Mouse (Mus musculus): ENCODE results near the gene Ube2j1. TPM values are rescaled to one million over a fixed set of nuclear protein-coding genes. Genes with fewer than 3 reads are reported as not detected.
"Not testable (repeated sequence)": the region's sequence is repeated elsewhere in the genome, so short reads cannot be mapped to it uniquely, and the experiment has no call there.

Ube2j1 gene
- polyA plus RNA-seq, 1 experiment from 2014 or later = 55.8 TPM

DNA sequence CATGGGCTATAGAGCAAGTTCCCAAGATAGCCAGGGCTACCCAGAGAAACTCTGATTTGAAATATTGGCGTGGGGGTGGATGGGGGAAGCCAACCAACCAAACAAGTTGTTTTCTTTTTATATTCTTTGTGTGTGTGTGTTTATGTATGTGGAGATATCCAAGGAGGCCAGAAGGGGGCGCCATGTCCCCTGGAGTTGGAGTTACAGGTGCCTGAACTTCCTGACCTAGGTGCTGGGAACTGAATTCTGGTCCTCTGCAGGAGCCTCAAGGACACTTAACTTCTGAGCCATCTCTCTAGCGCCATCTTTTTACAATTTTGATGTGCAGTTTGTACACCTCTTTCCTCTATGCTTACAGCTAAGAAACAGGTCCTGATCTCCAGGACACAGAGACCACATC is 37.0 kb upstream of the Ube2j1 start:
- Histone ChIP-seq H3K4me1 (no peaks in the 10 kb centered on the region), H3K36me3 (peaks cover 7% of the 10 kb centered on the region; the same call in 1 of the 2 replicates), H3K27me3 (no peaks in the 10 kb centered on the region), H3K9ac (no peak overlapping the region), H3K4me2 (replicated peaks) (no peak overlapping the region), H3K4me3 (no peak overlapping the region), H3K9me3 (replicated peaks) (no peaks in the 10 kb centered on the region), H3K27ac (no peak overlapping the region)
- ATAC-seq (ENCODE audit: low FRiP score) = no peak
- WGBS = 61% methylated on average over 3 of the region's 3 CpGs

DNA sequence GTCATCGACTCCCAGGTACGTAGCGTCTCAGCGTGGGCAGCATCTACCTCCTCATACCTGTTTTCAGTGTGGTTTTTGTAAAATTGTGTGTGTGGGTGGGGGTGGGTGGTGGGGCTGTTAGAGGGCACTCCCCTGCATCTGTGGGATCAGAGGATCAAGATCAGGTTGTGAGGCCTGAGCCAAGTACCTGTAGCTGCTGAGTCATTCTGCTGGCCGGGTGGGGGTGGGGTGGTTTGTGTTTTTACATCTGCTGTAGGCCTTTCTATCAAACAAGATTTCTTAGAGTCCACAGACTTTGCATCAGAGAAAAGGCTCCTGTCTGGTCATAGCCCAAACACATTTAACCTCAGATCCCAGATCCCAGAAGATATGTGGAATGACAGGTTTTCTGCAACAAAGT is 35.1 kb upstream of the Ube2j1 start:
- H3K9ac ChIP-seq = no peak overlapping the region
- H3K4me2 ChIP-seq (replicated peaks) = no peak overlapping the region
- H3K4me3 ChIP-seq = no peak overlapping the region
- H3K36me3 ChIP-seq = peaks cover 7% of the 10 kb centered on the region; the same call in 1 of the 2 replicates
- no peaks in the 10 kb centered on the region for H3K27me3 ChIP-seq
- ATAC-seq (ENCODE audit: low FRiP score) = no peak
- H3K4me1 ChIP-seq = no peaks in the 10 kb centered on the region
- 95% methylated on average over 5 of the region's 5 CpGs for whole genome bisulfite sequencing
- no peak overlapping the region for H3K27ac ChIP-seq
- no peaks in the 10 kb centered on the region for H3K9me3 ChIP-seq (replicated peaks)

DNA sequence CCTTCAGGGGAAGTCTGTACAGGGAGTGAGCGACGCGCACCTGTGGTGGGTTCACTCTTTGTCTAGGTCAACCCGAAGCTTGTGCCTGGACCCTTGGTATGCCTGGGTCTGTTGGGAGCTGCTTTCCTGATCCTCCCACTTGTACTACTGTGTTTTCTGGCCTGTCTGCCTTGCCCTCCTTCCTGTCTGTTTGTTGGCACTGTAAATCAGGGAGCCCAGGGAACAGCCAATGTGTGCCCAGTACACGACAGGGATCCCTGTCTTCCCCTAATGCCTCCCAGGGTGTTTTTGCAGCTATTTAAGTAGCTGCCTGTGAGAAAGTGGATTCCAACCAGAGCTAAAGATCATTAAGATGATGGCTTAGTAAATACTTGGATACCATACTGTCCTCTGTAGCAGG is 33.6 kb upstream of the Ube2j1 start:
- WGBS = 88% methylated on average over 5 of the region's 5 CpGs
- no peak for ATAC-seq (ENCODE audit: low FRiP score)

DNA sequence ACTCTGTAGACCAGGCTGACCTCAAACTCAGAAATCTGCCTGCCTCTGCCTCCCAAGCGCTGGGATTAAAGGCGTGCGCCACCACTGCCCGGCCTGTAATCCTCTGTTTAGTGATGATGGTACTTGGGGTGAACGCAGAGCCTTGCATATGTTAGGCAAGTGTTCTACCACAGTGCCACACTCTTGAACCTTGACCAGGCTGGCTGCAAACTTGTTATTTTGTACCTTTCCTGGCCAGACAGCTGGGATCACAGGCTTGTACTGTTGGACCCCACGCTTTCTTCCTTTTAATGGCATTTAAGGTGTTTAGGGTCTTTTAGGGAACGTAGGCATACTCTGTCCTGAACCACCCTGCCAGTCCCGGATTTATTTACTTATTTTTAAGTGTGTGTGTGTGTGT is 32.2 kb upstream of the Ube2j1 start:
- H3K4me2 ChIP-seq (replicated peaks) = no peak overlapping the region
- peaks cover 7% of the 10 kb centered on the region; the same call in 1 of the 2 replicates for H3K36me3 ChIP-seq
- H3K4me3 ChIP-seq = no peak overlapping the region
- H3K4me1 ChIP-seq = no peaks in the 10 kb centered on the region
- ATAC-seq (ENCODE audit: low FRiP score) = no peak
- H3K9me3 ChIP-seq (replicated peaks) = no peaks in the 10 kb centered on the region
- no peak overlapping the region for H3K27ac ChIP-seq
- H3K9ac ChIP-seq = no peak overlapping the region
- 94% methylated on average over 8 of the region's 8 CpGs for WGBS
- H3K27me3 ChIP-seq = no peaks in the 10 kb centered on the region

More for the DNA sequence above, 33.6 kb upstream of the Ube2j1 start:
- H3K9ac ChIP-seq = no peak overlapping the region
- peaks cover 7% of the 10 kb centered on the region; the same call in 1 of the 2 replicates for H3K36me3 ChIP-seq
- no peak overlapping the region for H3K4me3 ChIP-seq
- H3K4me1 ChIP-seq = no peaks in the 10 kb centered on the region
- H3K9me3 ChIP-seq (replicated peaks) = no peaks in the 10 kb centered on the region
- no peak overlapping the region for H3K4me2 ChIP-seq (replicated peaks)
- no peaks in the 10 kb centered on the region for H3K27me3 ChIP-seq
- H3K27ac ChIP-seq = no peak overlapping the region

DNA sequence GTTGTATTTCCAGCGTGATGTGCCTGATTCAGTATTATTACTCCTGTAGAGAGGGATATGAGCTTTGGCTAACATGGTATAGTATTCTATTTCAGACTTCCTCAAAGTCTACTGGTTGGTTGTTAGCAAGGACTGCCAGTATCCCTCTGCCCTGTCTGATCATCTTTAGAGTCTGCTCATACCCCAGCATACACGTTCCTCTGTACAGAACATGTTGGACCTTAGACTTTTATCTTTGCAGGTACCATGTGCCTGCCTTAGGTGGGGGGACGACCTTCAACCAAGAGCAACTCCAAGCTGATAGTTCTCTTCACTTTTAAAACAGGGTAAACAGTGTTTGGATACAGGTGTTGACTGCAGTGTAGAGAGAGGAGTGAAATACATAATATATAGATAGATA is 29.1 kb upstream of the Ube2j1 start:
- no peak overlapping the region for H3K9ac ChIP-seq
- no peaks in the 10 kb centered on the region for H3K27me3 ChIP-seq
- H3K4me1 ChIP-seq = no peaks in the 10 kb centered on the region
- H3K36me3 ChIP-seq = peaks cover 18% of the 10 kb centered on the region
- ATAC-seq (ENCODE audit: low FRiP score) = no peak
- H3K27ac ChIP-seq = no peak overlapping the region
- 87% methylated on average over 3 of the region's 3 CpGs for WGBS
- no peak overlapping the region for H3K4me2 ChIP-seq (replicated peaks)
- no peaks in the 10 kb centered on the region for H3K9me3 ChIP-seq (replicated peaks)
- no peak overlapping the region for H3K4me3 ChIP-seq

DNA sequence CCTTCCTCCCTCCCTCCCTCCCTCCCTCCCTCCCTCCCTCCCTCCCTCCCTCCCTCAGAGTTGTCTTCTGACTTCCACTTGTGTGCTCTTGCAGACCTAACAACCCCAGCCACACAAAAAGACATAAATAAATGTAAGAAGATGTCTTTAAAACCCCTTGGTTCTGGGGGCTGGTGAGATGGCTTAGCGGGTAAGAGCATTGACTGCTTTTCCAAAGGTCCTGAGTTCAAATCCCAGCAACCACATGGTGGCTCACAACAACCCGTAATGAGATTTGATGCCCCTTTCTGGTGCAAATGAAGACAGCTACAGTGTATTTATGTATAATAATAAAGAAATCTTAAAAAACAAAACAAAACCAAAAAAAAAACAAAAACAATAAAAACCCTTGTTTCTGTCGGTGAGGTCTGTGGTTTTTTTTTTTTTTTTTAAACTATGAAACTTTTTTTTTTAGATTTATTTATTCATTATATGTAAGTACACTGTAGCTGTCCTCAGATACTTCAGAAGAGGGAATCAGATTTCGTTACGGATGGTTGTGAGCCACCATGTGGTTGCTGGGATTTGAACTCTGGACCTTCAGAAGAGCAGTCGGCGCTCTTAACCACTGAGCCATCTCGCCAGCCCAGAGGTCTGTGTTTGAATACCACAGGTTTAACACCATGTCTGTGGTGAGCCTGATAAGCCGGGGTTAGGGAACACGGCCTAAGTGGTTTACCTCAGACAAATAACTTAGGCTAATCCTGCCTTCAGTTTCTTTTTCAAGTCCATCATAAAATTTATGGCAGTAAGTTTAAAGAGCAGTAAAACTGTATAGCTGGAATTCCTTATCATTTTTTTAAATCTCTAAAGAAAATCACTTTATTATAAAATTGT is 25.4 kb upstream of the Ube2j1 start:
- ATAC-seq (ENCODE audit: low FRiP score); H3K27me3 ChIP-seq; H3K4me3 ChIP-seq; H3K9ac ChIP-seq; H3K4me2 ChIP-seq (replicated peaks); H3K9me3 ChIP-seq (replicated peaks); H3K27ac ChIP-seq; H3K4me1 ChIP-seq: not testable (repeated sequence)
- H3K36me3 ChIP-seq = peaks cover 25% of the 10 kb centered on the region
- WGBS = 95% methylated on average over 10 of the region's 10 CpGs

DNA sequence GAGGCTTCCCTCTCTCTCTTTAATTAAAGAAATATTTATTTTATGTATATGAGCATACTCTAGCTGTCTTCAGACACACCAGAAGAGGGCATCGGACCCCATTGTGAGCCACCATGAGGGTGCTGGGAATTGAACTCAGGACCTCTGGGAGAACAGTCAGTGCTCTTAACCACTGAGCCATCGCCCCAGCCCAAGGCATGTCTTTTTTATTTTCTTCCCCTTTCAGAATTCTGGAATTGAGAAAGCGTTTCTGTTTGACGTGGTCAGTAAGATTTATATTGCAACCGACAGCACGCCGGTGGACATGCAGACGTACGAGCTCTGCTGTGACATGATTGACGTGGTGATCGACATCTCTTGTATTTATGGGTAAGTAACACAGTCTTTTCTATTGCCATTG is 24.4 kb upstream of the Ube2j1 start:
- Histone ChIP-seq H3K9me3 (replicated peaks) (no peaks in the 10 kb centered on the region), H3K36me3 (peaks cover 25% of the 10 kb centered on the region), H3K27ac (no peak overlapping the region), H3K27me3 (no peaks in the 10 kb centered on the region), H3K9ac (no peak overlapping the region), H3K4me2 (replicated peaks) (no peak overlapping the region), H3K4me3 (no peak overlapping the region), H3K4me1 (no peaks in the 10 kb centered on the region)
- ATAC-seq (ENCODE audit: low FRiP score) = no peak
- 96% methylated on average over 11 of the region's 11 CpGs for WGBS

DNA sequence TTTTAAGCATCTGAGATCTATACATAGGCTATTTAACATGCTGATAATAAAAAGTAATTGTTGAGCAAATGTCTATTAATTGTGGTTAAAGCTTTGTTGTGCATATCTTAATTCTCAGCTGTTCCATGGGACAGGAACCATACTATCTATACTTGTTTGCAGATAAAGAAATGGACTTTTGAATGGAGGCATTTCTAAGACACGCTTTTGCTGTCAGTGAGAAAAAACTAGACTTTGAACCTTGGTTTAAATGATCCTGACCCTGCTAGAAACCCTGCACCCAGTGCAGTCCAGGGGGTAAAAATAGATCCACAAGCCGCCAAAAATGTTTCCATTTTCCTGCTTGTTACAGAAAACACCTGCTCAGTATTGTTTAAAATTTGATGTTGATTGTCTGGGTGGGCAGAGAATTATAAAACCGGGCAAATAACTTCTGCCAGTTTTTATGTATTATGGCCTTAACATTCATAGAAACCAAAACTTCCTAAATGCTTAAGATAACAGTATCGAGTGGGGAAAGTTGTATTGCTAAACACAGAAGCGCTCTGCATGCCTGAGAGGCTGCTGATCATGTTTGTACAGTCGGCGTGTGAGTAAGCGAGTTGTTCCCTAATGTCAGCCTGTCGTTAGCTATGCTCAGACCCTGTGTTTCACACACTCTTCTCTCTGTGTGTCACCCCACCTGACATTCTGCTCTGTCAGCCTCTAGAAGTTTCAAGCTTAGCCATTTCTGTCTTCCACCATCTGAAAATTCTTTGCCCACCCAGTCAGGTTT is 23.6 kb upstream of the Ube2j1 start:
- Histone ChIP-seq H3K27me3 (no peaks in the 10 kb centered on the region), H3K36me3 (peaks cover 25% of the 10 kb centered on the region), H3K4me3 (no peak overlapping the region), H3K4me1 (no peaks in the 10 kb centered on the region), H3K4me2 (replicated peaks) (no peak overlapping the region), H3K27ac (no peak overlapping the region), H3K9me3 (replicated peaks) (no peaks in the 10 kb centered on the region), H3K9ac (no peak overlapping the region)
- no peak for ATAC-seq (ENCODE audit: low FRiP score)
- WGBS = 94% methylated on average over 9 of the region's 9 CpGs

DNA sequence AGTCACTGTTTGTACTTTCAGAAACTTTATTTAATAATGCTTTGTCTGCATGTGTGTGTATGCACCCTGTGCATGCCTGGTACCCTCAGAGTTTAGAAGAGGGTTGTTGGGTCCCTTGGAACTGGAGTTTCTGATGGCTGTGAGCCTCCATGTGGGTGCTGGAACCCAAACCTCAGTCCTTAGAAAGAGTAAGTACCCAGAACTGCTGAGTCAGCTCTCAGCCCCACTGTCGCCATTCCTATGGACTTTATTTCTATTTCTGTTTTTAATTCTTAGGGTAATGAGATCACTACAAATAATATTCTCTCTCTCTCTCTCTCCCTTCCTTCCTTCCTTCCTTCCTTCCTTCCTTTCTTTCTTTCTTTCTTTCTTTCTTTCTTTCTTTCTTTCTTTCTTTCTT is 21.1 kb upstream of the Ube2j1 start:
- H3K27me3 ChIP-seq = no peaks in the 10 kb centered on the region
- 90% methylated on average over 1 of the region's 1 CpGs for WGBS
- H3K4me2 ChIP-seq (replicated peaks) = no peak overlapping the region
- H3K4me3 ChIP-seq = no peak overlapping the region
- H3K27ac ChIP-seq = no peak overlapping the region
- H3K9me3 ChIP-seq (replicated peaks) = no peaks in the 10 kb centered on the region
- H3K4me1 ChIP-seq = no peaks in the 10 kb centered on the region
- no peak for ATAC-seq (ENCODE audit: low FRiP score)
- H3K36me3 ChIP-seq = peaks cover 40% of the 10 kb centered on the region
- H3K9ac ChIP-seq = no peak overlapping the region

DNA sequence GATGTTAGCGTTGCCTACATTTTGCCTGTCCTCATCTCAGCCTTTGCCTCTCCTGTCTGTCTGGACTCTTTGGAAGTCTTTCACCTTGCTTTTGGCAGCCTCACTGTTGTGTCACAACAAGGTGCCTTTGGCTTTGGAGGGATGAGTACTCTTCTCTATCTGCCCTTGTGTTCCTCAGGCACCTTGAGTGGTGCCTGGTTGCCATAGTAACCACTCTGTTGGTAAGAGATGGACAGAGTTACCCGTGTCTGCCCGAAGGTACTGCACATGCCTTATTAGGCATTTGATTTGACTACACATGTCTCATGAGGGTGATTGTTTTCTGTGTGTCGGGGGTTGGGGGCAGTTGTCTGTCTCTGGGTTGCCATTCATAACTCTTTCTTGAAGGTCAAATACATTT is 18.7 kb upstream of the Ube2j1 start:
- no peak overlapping the region for H3K4me2 ChIP-seq (replicated peaks)
- WGBS = 79% methylated on average over 4 of the region's 4 CpGs
- ATAC-seq (ENCODE audit: low FRiP score) = no peak

DNA sequence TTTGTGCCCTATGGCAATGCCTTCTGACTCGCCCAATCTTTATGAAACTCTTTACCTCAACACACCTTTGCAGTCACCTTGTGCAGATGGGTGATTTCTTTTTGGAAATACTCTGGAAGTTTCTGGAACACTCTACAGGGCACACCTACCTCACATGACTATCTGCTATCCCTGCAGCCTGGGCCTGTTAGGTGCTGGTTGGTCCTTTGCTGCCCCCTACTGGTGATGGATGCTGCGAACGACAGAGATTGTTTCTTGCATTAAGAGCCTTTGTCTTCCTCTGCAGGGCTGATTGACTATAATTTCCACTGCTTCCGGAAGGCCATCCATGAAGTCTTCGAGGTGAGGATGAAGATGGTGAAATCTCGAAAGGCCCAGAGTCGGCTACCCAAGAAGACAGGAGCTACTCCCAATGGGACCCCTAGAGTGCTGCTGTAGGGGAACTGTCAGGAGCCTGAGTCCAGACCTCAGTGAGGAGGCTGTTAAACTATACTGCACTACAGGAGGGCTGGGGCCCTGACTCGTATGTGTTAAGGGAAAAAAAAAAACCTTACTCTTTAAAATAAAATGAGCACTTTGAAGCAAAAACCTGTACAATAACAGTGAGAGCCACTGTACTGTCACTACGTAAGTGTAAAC is 12.7 kb upstream of the Ube2j1 start:
- H3K9me3 ChIP-seq (replicated peaks) = no peaks in the 10 kb centered on the region
- H3K27ac ChIP-seq = no peak overlapping the region

More for the DNA sequence above, 18.7 kb upstream of the Ube2j1 start:
- Histone ChIP-seq H3K4me1 (no peaks in the 10 kb centered on the region), H3K9me3 (replicated peaks) (no peaks in the 10 kb centered on the region), H3K9ac (no peak overlapping the region), H3K27ac (no peak overlapping the region), H3K36me3 (peaks cover 30% of the 10 kb centered on the region), H3K4me3 (no peak overlapping the region), H3K27me3 (no peaks in the 10 kb centered on the region)

DNA sequence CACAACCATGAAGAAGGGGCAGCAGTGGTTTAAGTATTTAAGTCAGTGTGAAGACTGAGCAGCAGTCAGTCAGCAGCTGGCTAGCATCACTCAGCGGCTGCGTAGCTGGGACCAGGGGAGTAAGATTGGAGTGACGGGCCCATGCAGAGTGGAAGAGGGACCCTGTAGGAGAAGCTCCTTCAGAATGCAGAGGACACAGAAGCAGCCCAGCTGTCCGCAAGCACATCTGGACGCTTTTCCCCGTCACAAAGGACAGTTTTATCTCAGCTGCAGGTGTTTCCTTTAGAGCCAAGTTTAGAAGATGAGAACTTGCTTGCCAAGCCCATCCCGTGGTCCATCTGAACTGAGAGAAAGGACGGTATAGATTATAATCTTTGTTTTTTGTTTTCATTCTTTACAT is 6.8 kb upstream of the Ube2j1 start:
- Histone ChIP-seq H3K27me3 (no peaks in the 10 kb centered on the region), H3K27ac (no peak overlapping the region), H3K4me3 (no peak overlapping the region), H3K9me3 (replicated peaks) (no peaks in the 10 kb centered on the region), H3K9ac (no peak overlapping the region), H3K4me1 (no peaks in the 10 kb centered on the region), H3K36me3 (peaks cover 13% of the 10 kb centered on the region; the same call in 1 of the 2 replicates), H3K4me2 (replicated peaks) (no peak overlapping the region)
- 77% methylated on average over 8 of the region's 8 CpGs for WGBS
- ATAC-seq (ENCODE audit: low FRiP score) = no peak

More for the DNA sequence above, 12.7 kb upstream of the Ube2j1 start:
- Histone ChIP-seq H3K9ac (no peak overlapping the region), H3K4me1 (no peaks in the 10 kb centered on the region), H3K36me3 (peaks cover 21% of the 10 kb centered on the region), H3K4me2 (replicated peaks) (no peak overlapping the region), H3K27me3 (no peaks in the 10 kb centered on the region), H3K4me3 (no peak overlapping the region)
- ATAC-seq (ENCODE audit: low FRiP score) = peak; percentile 73
- WGBS = 55% methylated on average over 9 of the region's 9 CpGs
